Mouse (Mus musculus): ENCODE data around the gene Stpg1.

Gene Stpg1

DNA sequence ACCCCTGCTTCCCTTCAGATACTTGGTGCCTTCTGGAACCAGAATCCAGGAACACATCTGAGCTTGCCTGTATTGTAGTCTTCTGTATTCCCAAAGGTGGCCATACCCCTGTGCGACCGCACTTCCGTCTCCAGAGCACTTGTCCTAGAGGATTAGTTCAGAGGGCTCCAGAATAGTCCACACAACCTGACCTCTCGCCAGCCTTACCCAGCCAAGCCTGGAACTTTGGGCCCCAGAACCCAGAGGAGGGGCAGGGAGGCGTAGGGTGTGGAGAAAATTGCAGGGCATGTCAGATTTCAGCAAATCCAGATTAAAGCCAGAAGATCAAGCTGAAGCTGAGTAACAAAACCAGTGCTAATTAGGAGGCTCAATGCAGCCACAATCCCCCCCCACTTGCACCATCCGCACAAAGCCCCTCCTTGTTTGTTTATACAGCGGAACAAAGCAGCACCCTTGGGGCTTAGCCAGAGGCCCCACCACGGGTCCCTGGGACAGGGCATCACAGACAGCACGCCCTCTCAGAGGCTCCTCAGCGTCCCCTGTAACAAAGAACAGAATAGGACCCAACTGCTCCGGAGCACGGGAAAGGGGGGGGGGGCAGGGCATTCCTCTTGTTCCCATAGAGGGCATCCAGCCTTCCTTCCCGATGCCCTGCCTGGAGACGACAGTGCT is 31.6 kb downstream of the Stpg1 start:
- no peaks in the 10 kb centered on the region for H3K36me3 ChIP-seq (ENCODE audit: control insufficient read depth, insufficient read depth, low read length, poor library complexity, severe bottlenecking)
- no peak for DNase-seq (ENCODE audit: low read depth, low spot score)
- H3K27me3 ChIP-seq (ENCODE audit: control insufficient read depth, insufficient read depth, low read length, poor library complexity, severe bottlenecking), result no peaks in the 10 kb centered on the region

DNA sequence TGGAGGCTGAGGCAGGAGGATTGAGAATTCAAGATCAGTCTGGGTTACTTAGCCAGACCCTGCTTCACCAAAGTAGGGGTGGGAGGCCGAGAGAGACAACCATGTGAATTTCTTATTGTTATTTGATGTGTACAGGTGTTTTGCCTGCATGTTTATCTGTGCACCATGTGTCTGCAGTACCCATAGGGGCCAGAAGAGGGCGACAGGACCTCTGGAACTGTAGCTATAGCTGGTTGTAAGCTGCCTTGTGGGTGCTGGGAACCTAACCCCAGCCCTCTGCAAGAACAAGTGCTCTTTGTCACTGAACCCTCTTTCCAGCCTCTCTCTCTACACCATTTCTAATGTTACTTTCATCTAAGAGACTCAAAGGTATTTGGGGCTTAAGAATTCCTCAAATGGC is 35.7 kb downstream of the Stpg1 start:
- Histone ChIP-seq H3K27me3 (ENCODE audit: control insufficient read depth, insufficient read depth, low read length, poor library complexity, severe bottlenecking) (no peaks in the 10 kb centered on the region), H3K36me3 (ENCODE audit: control insufficient read depth, insufficient read depth, low read length, poor library complexity, severe bottlenecking) (no peaks in the 10 kb centered on the region)
- DNase-seq (ENCODE audit: low read depth, low spot score), result peak; percentile 12

DNA sequence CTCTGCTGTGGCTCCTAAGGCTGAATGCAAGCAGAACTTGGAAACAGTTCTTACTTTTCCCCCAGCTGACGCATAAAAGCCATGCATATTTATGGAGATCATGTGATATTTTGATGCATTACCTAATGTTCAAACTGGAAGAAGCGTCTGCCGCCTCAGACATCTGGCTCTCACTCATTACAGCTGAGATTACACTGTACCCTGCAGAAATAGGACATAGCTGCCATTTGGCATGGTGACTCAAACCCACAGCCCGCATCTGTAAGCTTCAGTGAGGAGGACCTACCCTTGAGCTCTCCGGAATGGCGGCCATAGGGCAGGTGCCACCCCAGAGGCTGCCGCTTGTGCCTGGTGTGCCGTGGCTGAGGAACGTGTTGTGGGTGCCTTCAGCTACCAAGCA is 36.6 kb downstream of the Stpg1 start:
- H3K27me3 ChIP-seq (ENCODE audit: control insufficient read depth, insufficient read depth, low read length, poor library complexity, severe bottlenecking), result no peaks in the 10 kb centered on the region
- no peak for DNase-seq (ENCODE audit: low read depth, low spot score)
- H3K36me3 ChIP-seq (ENCODE audit: control insufficient read depth, insufficient read depth, low read length, poor library complexity, severe bottlenecking), result no peaks in the 10 kb centered on the region

DNA sequence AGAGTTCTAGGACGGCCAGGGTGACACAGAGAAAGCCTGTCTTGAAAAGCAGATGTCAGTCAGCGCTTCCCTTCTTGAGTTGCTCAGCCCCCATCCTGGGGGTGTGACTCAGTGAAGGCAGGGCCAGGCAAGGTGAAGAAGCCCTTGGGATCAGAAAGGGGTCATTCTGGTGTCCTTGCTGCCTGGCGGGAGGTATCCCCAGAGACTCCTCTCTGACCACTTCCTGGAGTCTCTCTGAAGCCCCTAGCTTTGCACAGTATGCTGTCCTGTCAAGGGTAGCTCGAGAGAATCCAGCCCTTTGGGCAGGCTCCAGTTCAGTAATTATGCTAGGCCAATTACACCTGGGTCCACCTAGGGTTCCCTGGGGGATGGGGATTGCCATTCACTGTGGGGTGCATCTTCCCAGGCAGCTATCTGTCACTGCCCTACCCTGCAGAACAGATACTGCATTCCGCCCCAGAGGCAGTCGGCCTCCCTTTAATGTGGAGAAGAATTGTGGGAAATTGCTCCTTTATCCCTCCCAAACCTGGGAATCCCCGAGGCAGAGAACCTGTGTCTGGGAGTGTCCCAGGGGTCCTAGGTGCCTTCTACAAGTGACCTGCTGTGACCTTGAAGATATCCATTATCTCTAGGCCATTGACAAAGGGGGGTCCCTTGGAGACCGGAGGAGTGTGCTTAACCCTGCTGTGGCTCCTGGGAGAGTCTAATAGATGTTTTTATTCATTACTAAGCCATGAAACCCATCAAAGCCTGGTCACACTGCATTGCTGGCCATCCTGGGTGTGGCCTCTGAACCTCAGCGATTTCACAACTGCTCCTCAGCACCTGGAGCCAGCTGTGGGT is 37.4 kb downstream of the Stpg1 start:
- DNase-seq (ENCODE audit: low read depth, low spot score), result no peak
- H3K27me3 ChIP-seq (ENCODE audit: control insufficient read depth, insufficient read depth, low read length, poor library complexity, severe bottlenecking), result no peaks in the 10 kb centered on the region
- no peaks in the 10 kb centered on the region for H3K36me3 ChIP-seq (ENCODE audit: control insufficient read depth, insufficient read depth, low read length, poor library complexity, severe bottlenecking)

DNA sequence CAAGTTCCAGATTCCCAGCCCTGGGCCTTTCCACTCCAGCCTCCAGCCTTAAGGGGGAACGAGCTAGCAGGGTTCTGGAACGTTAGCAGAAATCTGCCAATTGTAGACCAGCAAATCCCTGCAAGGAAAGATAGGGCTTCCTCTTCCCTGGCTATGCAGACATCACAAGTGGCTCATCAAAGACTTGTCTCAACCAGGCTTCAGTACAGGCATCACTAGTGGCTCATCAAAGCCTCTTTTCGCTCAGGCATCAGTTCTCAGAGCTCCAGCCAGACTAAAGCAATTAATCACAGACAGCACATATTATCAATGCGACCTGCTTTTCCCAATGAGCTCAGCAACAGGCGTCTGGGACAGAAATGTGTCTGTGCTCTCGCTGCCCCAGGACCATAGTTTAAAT is 38.4 kb downstream of the Stpg1 start:
- no peak for DNase-seq (ENCODE audit: low read depth, low spot score)
- no peaks in the 10 kb centered on the region for H3K27me3 ChIP-seq (ENCODE audit: control insufficient read depth, insufficient read depth, low read length, poor library complexity, severe bottlenecking)
- no peaks in the 10 kb centered on the region for H3K36me3 ChIP-seq (ENCODE audit: control insufficient read depth, insufficient read depth, low read length, poor library complexity, severe bottlenecking)

DNA sequence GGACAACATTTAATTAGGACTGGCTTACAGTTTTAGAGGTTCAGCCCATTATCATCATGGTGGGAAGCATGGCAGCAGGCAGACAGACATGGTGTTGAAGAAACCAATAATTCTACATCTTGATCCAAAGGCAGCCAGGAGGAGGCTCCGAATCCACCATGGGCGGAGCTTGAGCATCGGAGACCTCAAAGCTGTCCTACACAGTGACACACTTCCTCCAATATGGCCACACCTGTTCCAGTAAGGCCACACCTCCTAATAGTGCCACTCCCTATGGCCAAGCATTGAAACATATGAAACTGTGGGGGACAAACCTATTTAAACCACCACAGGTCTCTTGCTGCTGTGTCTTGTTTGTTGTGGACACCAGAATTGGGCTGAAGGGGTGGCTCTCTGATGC is 40.4 kb downstream of the Stpg1 start:
- no peak for DNase-seq (ENCODE audit: low read depth, low spot score)
- H3K27me3 ChIP-seq (ENCODE audit: control insufficient read depth, insufficient read depth, low read length, poor library complexity, severe bottlenecking), result no peaks in the 10 kb centered on the region
- no peaks in the 10 kb centered on the region for H3K36me3 ChIP-seq (ENCODE audit: control insufficient read depth, insufficient read depth, low read length, poor library complexity, severe bottlenecking)

DNA sequence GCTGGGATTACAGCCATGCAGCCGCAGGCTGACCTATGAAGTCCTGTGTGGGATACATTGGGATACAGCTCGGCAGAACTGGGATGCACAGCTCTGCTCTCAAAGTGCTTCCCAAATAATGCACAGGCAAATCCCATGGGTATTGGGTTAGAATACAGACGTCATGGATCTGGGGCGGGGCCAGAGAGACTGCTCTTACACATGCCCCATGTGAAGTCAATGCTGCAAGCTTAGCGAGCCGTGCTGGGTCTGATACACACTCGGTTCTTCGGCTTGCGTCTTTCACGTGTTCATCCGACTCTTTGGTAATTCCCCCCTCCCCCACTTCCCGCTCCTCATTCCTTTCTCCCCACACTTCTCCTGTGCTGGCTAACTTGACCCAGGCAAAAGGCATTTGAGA is 44.5 kb downstream of the Stpg1 start:
- Histone ChIP-seq H3K27me3 (ENCODE audit: control insufficient read depth, insufficient read depth, low read length, poor library complexity, severe bottlenecking) (no peaks in the 10 kb centered on the region), H3K36me3 (ENCODE audit: control insufficient read depth, insufficient read depth, low read length, poor library complexity, severe bottlenecking) (no peaks in the 10 kb centered on the region)
- DNase-seq (ENCODE audit: low read depth, low spot score), result no peak

DNA sequence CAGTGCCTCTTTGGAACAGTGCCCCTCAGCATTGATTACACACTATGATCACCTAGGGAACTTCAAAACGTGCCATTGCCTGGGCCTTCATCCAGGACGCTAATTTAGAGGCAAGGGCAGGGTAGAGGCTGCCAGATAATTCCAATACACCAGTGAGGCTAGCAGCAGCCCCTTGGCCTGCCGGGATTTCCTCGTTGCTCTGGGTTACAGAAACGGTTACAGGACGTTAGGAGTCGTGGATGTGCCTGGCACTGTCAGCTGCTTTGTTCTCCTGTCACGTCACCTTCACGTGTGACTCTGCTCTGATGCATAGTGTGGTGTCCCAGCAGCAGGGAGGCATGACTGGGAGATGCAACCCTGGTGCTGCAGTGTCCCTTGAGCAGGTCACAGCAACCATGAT is 45.5 kb downstream of the Stpg1 start:
- no peak for DNase-seq (ENCODE audit: low read depth, low spot score)
- Histone ChIP-seq H3K27me3 (ENCODE audit: control insufficient read depth, insufficient read depth, low read length, poor library complexity, severe bottlenecking) (no peaks in the 10 kb centered on the region), H3K36me3 (ENCODE audit: control insufficient read depth, insufficient read depth, low read length, poor library complexity, severe bottlenecking) (no peaks in the 10 kb centered on the region)

DNA sequence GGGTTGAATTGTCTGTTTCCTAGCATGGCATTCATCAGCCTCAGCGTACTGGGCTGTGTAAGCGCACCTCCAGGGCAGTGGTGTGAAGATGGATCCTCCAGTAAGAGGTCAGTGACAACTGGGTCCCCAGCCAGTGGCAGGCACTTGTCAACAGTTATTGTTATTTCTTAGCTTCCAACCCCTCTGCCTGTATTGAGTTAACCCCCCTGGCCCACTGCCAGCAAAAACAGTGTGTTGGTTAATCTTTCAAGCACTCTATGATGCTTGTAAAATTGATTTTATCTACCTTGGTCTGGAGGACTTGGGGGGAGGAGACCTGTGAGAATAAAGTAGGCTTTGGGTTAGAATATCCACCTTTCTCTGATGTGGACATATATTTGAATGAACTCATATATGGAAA is 49.7 kb downstream of the Stpg1 start:
- no peak for DNase-seq (ENCODE audit: low read depth, low spot score)
- Histone ChIP-seq H3K36me3 (ENCODE audit: control insufficient read depth, insufficient read depth, low read length, poor library complexity, severe bottlenecking) (no peaks in the 10 kb centered on the region), H3K27me3 (ENCODE audit: control insufficient read depth, insufficient read depth, low read length, poor library complexity, severe bottlenecking) (no peaks in the 10 kb centered on the region)

DNA sequence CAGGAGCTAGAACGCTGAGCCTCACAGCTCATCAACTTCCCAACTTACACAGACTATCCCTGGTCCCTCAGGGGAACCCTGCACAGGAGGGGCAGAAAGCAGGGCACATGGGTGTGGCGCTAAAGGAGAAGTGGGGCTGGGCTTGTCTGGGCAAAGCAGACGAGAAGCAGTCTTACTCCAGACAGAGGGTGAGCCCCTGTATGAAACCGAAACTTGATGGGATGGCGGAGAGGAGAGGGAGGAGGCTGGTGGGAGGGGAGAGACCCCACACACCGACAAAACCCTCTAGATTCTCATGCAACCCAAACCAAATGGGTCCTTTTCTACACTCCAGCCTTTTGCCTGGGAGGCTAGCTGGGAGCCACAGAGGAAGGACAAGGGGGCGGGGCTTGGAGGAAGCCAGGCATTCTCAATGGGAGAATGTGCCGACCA is 50.5 kb downstream of the Stpg1 start:
- Histone ChIP-seq H3K36me3 (ENCODE audit: control insufficient read depth, insufficient read depth, low read length, poor library complexity, severe bottlenecking) (no peaks in the 10 kb centered on the region), H3K27me3 (ENCODE audit: control insufficient read depth, insufficient read depth, low read length, poor library complexity, severe bottlenecking) (no peaks in the 10 kb centered on the region)
- DNase-seq (ENCODE audit: low read depth, low spot score), result peak; percentile 19

DNA sequence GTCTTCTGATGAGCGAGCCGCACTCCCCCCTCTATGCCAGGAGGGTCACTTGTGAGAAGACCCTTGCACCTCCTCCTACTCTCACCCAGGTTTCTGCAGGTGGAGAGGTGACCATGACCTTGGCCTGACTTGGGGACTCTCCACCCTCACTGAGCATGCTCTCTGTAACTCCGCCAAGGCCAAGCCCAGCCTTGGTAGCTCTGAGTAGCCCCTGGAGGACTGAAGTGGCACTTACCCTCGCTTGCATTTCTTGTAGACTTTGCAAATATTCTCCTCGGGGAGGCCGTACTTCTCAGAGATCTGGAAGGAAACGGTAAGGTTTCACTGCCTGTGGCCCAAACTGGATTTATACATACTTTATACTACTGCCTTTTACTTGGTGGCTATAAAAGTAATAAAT is 51.4 kb downstream of the Stpg1 start:
- no peak for DNase-seq (ENCODE audit: low read depth, low spot score)
- Histone ChIP-seq H3K27me3 (ENCODE audit: control insufficient read depth, insufficient read depth, low read length, poor library complexity, severe bottlenecking) (no peaks in the 10 kb centered on the region), H3K36me3 (ENCODE audit: control insufficient read depth, insufficient read depth, low read length, poor library complexity, severe bottlenecking) (no peaks in the 10 kb centered on the region)

DNA sequence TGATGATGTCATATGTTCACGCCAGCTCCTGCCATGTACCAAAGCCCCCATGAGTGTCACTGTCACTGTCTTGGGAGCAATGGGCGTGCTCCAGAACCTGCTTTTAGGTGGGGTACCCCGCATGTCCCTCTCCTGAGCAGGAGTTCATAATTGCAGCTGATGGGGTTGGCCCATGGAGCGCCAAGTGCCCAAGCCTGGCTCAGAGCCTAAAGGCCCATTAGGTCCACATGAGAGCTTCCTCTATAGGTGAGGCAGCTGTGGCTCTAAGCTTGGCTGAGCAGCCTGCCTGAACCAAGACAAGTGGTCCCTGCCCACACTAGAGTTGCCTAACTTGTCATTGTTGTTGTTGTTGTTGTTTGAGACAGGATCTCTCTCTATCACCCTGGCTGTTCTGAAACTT is 52.2 kb downstream of the Stpg1 start:
- Histone ChIP-seq H3K36me3 (ENCODE audit: control insufficient read depth, insufficient read depth, low read length, poor library complexity, severe bottlenecking) (no peaks in the 10 kb centered on the region), H3K27me3 (ENCODE audit: control insufficient read depth, insufficient read depth, low read length, poor library complexity, severe bottlenecking) (no peaks in the 10 kb centered on the region)
- DNase-seq (ENCODE audit: low read depth, low spot score), result no peak

DNA sequence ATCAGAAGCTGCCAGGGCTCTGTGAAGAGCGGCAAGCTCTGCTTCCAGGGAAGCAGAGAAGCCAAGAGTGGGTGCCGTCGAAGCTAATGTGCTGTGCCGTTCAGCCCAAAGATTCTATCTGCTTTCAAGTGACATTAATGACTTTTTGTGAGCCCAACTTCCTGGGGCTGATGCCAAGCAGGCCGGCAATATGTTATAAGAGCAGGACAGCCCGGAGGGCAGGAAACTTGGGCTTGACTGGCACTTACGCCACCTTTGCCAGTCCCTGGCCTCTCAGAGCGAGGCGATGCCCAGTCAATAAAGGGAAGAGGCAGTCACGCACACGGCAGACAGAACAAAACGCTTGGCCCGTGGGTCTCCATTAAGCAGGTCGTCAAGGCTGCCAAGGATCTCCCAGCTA is 53.0 kb downstream of the Stpg1 start:
- DNase-seq (ENCODE audit: low read depth, low spot score), result no peak
- H3K27me3 ChIP-seq (ENCODE audit: control insufficient read depth, insufficient read depth, low read length, poor library complexity, severe bottlenecking), result no peaks in the 10 kb centered on the region
- no peaks in the 10 kb centered on the region for H3K36me3 ChIP-seq (ENCODE audit: control insufficient read depth, insufficient read depth, low read length, poor library complexity, severe bottlenecking)

DNA sequence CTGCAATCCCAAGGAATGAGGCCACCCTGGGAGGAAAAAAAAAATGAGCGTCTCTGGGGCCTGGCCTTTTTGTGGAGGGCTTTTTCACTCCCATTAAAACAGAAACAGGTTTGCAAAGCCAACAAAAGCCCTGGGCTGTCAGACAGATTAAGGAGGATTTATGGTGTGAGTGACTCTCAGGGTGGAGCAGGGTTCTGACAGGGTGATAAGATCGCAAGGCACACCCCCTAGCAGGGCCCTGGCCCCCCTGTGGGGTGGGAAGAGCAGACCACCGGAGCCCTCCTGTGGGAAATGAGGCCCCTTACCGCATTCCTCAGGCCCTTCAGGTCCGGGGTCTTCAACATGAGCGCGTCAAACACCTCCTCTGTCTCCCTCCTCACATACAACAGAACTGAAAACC is 53.5 kb downstream of the Stpg1 start:
- H3K36me3 ChIP-seq (ENCODE audit: control insufficient read depth, insufficient read depth, low read length, poor library complexity, severe bottlenecking), result no peaks in the 10 kb centered on the region
- no peaks in the 10 kb centered on the region for H3K27me3 ChIP-seq (ENCODE audit: control insufficient read depth, insufficient read depth, low read length, poor library complexity, severe bottlenecking)
- no peak for DNase-seq (ENCODE audit: low read depth, low spot score)

DNA sequence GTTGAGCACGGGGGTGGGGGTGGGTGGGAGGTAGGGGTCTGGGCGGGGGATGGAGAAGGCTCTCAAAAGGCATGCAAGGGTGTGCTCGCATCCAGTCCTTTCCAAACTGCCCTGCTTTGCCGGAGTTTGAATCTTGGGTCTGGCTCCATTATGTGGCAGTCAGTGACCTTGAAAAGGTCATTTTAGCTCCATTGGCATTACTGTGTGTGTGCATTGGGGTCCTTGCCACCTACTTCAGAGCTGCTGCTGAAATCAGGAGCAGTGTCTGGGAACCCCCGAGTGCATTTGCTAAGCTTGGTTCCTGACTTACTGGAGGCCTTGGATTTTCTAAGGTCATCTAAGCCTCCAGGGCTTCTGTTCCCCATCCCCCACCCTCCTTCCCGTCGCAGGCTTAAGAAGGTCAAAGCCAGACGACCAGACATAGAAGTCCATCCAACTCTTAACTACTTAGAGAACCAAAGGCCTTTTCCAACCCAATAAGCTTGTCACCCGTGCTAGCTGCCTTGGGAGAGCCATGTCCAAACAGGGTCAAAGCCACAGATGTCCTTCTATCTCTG is 54.0 kb downstream of the Stpg1 start:
- DNase-seq (ENCODE audit: low read depth, low spot score), result no peak
- no peaks in the 10 kb centered on the region for H3K36me3 ChIP-seq (ENCODE audit: control insufficient read depth, insufficient read depth, low read length, poor library complexity, severe bottlenecking)
- no peaks in the 10 kb centered on the region for H3K27me3 ChIP-seq (ENCODE audit: control insufficient read depth, insufficient read depth, low read length, poor library complexity, severe bottlenecking)
